Mouse (Mus musculus): ENCODE data around the gene Tmem255b. TPM values are rescaled to one million over a fixed set of nuclear protein-coding genes. Genes with fewer than 3 reads are reported as not detected.
A peak's percentile ranks its signal among the peaks of the same experiment; 100 is the strongest.

Tmem255b gene
- 1 to 10 TPM; 4.3 to 4.8 TPM for total RNA-seq (2021)
- long read RNA-seq, experiment 1, partial matches to known transcripts, result 0 of 6 reads
- long read RNA-seq, experiment 1, other reads (novel, unspliced or antisense), result 4 of 6 reads
- long read RNA-seq, experiment 2, partial matches to known transcripts, result 1 of 8 reads
- long read RNA-seq, experiment 2, other reads (novel, unspliced or antisense), result 4 of 8 reads

GRCm38 (mm10) chr8:13434889-13435288 is at the start of gene Tmem255b:
Gene Tmem255b, plus strand, starts transcription at chr8:13435189.
- DNase-seq, result no peak
- intact Hi-C loops (cut with DNase I; ENCODE audit: low total_unique reads), result no loop called here

GRCm38 (mm10) chr8:13386366-13386765 is 48.6 kb upstream of the Tmem255b start:
- intact Hi-C loops (cut with DNase I; ENCODE audit: low total_unique reads), result no loop called here
- DNase-seq, result no peak

- DNase-seq, result no peak
- intact Hi-C loops (cut with DNase I; ENCODE audit: low total_unique reads), result no loop called here
Measured at GRCm38 (mm10) chr8:13387728-13388127, 47.3 kb upstream of the Tmem255b start.

DNA sequence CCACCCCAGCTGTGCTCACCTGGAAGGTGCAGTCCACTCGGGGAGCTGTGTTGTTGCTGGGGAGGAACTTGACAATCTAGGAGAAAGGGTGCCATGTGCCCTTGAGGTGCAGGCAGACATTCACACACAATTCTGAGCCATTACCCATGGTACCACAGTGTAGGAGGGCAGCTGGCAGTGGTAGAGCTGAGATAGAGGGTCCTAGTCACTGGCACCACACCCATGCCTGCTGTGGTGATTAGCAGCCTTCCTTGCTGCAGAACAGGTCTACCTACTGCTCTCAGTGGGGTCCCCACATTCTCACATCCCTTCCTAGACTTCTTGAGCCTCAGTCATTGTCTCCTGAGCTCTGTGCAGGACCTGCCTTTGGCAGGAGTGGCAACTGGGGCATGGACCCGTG is 46.2 kb upstream of the Tmem255b start:
- intact Hi-C loops (cut with DNase I; ENCODE audit: low total_unique reads), result no loop called here
- DNase-seq, result no peak

GRCm38 (mm10) chr8:13393869-13394268 is 41.1 kb upstream of the Tmem255b start:
- DNase-seq, result no peak
- intact Hi-C loops (cut with DNase I; ENCODE audit: low total_unique reads), result no loop called here

GRCm38 (mm10) chr8:13396725-13397124 is 38.3 kb upstream of the Tmem255b start, which contains the start of gene Atp4b:
Gene Atp4b, minus strand, starts transcription at chr8:13396825.
- intact Hi-C loops (cut with DNase I; ENCODE audit: low total_unique reads), result no loop called here
- no peak for DNase-seq

DNA sequence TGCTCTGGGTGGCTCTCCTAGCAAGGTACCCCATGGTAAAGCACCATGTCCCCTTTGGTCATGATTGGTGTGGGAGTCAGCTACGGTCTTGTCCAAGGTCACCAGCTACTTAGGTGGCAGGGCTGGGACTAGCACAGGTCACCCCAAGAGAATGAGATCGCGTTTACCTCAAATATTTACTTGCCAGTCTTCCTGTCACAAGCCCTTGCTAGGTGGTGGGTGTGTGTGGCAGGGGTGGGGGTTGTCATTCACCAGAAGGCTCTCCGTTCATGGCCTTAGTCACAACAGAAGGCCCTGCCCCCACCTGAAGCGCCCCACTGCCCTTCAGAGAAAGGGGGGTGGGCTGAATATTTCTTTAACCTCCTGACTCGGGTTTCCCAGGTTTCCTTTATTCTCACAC is 31.5 kb upstream of the Tmem255b start:
- intact Hi-C loops (cut with DNase I; ENCODE audit: low total_unique reads), result no loop called here
- no peak for DNase-seq

- no peak for DNase-seq
- intact Hi-C loops (cut with DNase I; ENCODE audit: low total_unique reads), result no loop called here
Measured at GRCm38 (mm10) chr8:13404666-13405131, 30.3 kb upstream of the Tmem255b start, which contains the start of gene Grk1. Gene Grk1, plus strand, starts transcription at chr8:13405081.

- no peak for DNase-seq
- intact Hi-C loops (cut with DNase I; ENCODE audit: low total_unique reads), result no loop called here
Measured at GRCm38 (mm10) chr8:13406011-13406410, 29.0 kb upstream of the Tmem255b start.

GRCm38 (mm10) chr8:13411597-13411996 is 23.4 kb upstream of the Tmem255b start:
- peak; percentile 63 for DNase-seq
- intact Hi-C loops (cut with DNase I; ENCODE audit: low total_unique reads), result loop anchor here (2.0 kb wide), 1 partner anchor 51 kb away; no protein-coding TSS in a partner anchor

DNA sequence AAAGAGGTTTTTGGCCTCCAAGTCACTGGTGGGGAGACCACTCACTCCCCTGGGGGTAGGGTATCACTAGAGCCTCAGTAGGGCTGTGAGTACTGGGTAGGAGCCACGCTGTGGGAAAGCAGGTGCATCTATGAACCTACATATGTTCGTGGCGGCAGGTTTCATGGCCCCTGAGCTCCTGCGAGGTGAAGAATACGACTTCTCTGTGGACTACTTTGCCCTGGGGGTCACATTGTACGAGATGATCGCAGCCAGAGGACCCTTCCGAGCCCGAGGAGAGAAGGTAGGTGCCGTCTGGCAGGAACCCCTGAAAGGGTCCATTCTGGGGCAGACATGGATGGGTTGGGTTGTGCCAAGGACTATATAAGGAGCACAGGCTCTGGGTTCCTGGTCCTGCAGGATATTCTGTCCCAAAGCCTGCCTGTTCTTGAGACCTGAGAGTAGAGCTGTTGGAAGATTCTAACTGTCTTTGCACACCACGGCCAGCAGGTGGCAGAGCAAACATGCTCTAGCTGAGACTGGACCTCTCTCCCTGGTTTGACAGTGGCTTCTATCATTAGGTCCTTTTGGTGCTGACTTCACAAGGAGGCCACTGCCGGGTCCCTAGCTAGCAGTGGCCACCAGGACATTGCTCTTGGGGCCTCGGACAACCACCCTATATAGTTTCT is 22.0 kb upstream of the Tmem255b start:
- peak; percentile 59 for DNase-seq
- intact Hi-C loops (cut with DNase I; ENCODE audit: low total_unique reads), result loop anchor here (2.0 kb wide), 1 partner anchor 130 kb away; no protein-coding TSS in a partner anchor

DNA sequence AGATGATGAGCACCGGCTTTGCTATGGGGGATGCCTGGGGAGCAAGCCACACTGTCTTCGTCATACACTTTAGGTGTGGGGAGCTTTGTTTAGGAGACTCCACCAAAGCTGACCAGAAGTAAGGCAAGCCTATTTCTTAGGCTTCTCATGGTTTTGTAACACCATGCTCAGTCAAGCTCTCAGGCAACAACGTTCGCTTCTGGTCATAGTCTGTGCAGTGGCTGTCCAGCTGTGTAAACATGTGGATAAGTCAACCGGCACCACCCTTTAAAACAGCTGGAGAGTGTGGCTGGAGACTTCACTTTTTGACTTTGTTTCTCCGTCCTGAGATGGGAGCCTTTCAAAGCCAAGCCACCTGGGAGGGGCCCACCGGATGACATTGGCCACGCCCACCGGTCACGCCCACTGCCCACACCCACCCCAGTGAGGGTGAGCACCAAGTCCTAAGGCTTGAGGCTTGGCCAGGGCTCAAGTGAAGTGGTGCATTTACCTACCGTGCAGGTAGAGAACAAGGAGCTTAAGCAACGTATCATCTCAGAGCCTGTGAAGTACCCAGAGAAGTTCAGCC is 21.1 kb upstream of the Tmem255b start:
- intact Hi-C loops (cut with DNase I; ENCODE audit: low total_unique reads), result loop anchor here (2.0 kb wide), 1 partner anchor 129 kb away; no protein-coding TSS in a partner anchor
- no peak for DNase-seq

DNA sequence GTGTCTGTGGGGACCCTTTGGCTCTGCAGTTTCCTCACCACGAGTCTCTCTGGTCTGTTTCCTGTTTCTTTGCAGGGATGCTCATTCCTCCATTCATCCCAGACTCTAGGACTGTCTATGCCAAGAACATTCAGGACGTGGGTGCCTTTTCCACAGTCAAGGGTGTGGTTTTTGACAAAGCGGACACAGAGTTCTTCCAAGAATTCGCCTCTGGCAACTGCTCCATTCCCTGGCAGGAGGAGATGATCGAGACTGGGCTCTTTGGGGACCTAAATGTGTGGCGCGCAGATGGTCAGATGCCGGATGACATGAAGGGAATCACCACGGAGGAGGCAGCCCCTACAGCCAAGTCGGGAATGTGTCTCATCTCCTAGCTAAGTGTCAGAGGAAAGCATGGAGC is 19.1 kb upstream of the Tmem255b start:
- intact Hi-C loops (cut with DNase I; ENCODE audit: low total_unique reads), result no loop called here
- DNase-seq, result no peak

DNA sequence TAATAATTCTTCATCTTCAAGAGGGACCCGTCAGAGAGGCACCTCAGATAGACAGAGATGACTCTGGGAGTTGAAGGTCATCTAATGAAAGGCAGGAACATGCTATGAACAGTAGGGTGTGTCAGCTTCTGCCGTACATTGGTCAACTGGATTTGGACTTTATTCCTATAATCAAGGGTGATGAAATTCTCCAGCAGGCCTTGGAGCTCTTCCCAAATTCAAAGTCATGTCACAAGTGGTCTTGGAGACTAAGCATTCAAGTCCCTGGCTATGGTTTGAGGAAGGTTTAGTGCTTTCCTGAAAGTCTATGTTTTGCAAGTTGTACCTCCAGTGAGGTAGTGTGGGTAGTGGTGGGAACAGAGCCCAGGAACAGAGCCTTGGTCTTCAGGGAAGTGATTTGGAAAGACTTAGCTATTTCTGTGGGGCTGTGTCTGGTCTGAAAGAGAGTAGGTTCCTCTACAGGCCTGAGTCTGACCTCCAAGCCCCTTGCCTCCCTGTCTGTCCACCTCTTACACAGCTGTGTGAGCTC is 15.8 kb upstream of the Tmem255b start:
- DNase-seq, result no peak
- intact Hi-C loops (cut with DNase I; ENCODE audit: low total_unique reads), result no loop called here

DNA sequence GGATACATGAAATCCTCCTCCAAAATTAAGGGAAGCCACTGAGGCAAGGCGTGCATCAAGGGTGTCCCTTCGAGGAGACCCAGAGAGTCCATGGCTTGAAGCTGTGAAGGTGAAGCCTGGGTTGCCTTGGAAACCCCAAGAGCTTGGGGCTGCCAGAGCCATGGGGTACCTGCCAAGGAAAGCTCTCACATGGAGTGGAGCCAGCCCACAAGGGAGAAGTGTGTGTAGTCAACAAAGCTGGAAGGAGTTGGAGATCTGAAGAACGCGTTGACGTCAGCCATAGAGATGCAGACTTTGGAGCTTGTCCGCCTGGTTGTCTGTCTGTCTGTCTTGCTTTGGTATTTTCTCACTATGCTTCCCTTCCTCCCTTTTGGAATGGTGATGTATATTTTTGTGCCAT is 14.0 kb upstream of the Tmem255b start:
- no peak for DNase-seq
- intact Hi-C loops (cut with DNase I; ENCODE audit: low total_unique reads), result no loop called here

- intact Hi-C loops (cut with DNase I; ENCODE audit: low total_unique reads), result no loop called here
- no peak for DNase-seq
Measured at GRCm38 (mm10) chr8:13427351-13427750, 7.6 kb upstream of the Tmem255b start.

GRCm38 (mm10) chr8:13428156-13428555 is 6.8 kb upstream of the Tmem255b start:
- no peak for DNase-seq
- intact Hi-C loops (cut with DNase I; ENCODE audit: low total_unique reads), result no loop called here

- intact Hi-C loops (cut with DNase I; ENCODE audit: low total_unique reads), result no loop called here
Measured at GRCm38 (mm10) chr8:13430412-13430811, 4.6 kb upstream of the Tmem255b start.

DNA sequence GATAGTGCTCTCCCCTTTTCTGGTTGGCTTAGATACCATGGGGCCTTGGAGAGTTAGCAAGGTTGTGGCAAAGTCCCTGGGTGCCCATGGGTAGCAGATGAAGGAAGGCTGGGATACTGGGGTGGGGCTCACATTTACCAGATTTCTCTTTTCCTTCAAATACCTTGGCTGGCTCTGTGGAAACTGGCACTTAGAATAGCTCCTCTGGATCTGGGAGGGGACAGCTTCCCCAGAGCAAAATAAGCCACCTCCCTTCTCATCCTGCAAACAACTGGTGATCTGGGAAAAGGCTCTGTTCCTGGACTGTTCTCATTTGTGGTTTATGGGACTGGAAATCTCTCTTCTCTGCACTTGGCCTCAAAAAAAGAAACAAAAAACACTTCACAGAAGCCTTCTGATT is 4.1 kb upstream of the Tmem255b start:
- intact Hi-C loops (cut with DNase I; ENCODE audit: low total_unique reads), result no loop called here
- no peak for DNase-seq

More at GRCm38 (mm10) chr8:13430412-13430811, 4.6 kb upstream of the Tmem255b start:
- DNase-seq, result no peak

GRCm38 (mm10) chr8:13433130-13433529 is 1.9 kb upstream of the Tmem255b start:
- intact Hi-C loops (cut with DNase I; ENCODE audit: low total_unique reads), result no loop called here
- DNase-seq, result no peak
